Mouse (Mus musculus) intestine, embryonic 16.5 days (tissue): ENCODE results near the gene Dnmbp. TPM values are rescaled to one million over a fixed set of nuclear protein-coding genes. Genes with fewer than 3 reads are reported as not detected.

Experiments used
- ATAC-seq: fragments of 200-750 bp; cut with Nextera tagmentation; 2 replicates; pipeline ENCODE4 v1.8.0; 2017; ENCODE audit warnings: moderate TSS enrichment, moderate library complexity
- H3K27ac ChIP-seq: fragments of 300-500 bp; sonication (generic); 2 replicates; pipeline ENCODE4 v1.5.1; 2014; ENCODE audit warnings: mild to moderate bottlenecking, low read length
- H3K27me3 ChIP-seq: fragments of 300-500 bp; sonication (generic); replicated peaks from 2 replicates; pipeline ENCODE4 v1.6.1; 2014; ENCODE audit warnings: low read length, control low read depth, mixed read lengths; ENCODE audit not compliant: control insufficient read depth, insufficient read depth
- H3K36me3 ChIP-seq: fragments of 300-500 bp; sonication (generic); 2 replicates; pipeline ENCODE4 v1.6.1; 2014; ENCODE audit warnings: low read length, control low read depth; ENCODE audit not compliant: control insufficient read depth, insufficient read depth
- H3K4me1 ChIP-seq: fragments of 300-500 bp; sonication (generic); 2 replicates; pipeline ENCODE4 v1.6.1; 2014; ENCODE audit warnings: low read length, control low read depth, mixed read lengths; ENCODE audit not compliant: control insufficient read depth, insufficient read depth
- H3K4me2 ChIP-seq: fragments of 300-500 bp; sonication (generic); 2 replicates; pipeline ENCODE4 v1.6.1; 2014; ENCODE audit warnings: low read depth, low read length, control low read depth
- H3K4me3 ChIP-seq: fragments of 300-500 bp; sonication (generic); 2 replicates; pipeline ENCODE4 v1.5.1; 2014; ENCODE audit warnings: mild to moderate bottlenecking, low read length
- H3K9ac ChIP-seq: fragments of 300-500 bp; sonication (generic); 2 replicates; pipeline ENCODE4 v1.6.1; 2014; ENCODE audit warnings: low read depth, low read length
- H3K9me3 ChIP-seq: fragments of 300-500 bp; sonication (generic); 2 replicates; pipeline ENCODE4 v1.6.1; 2016; ENCODE audit warnings: low read length, control low read depth; ENCODE audit not compliant: control insufficient read depth
- WGBS: fragments of 180-500 bp; shearing (Covaris S2); extraction: QIAGEN DNeasy Blood & Tissue Kit; methylation state at CpG from one replicate; pipeline ENCODE4 v1.1.7; 2014; 5-methylcytosine and 5-hydroxymethylcytosine counted together
- polyA plus RNA-seq: library from polyadenylated mRNA; unstranded; fragments of >200 nt; fragmentation: Nextera tagmentation; extraction: Ambion mirVana; gene quantifications from 2 replicates; pipeline ENCODE4 v1.2.1, GENCODE M21; 2015

Dnmbp gene
- polyA plus RNA-seq, 1 experiment from 2014 or later = 34.3 TPM

GRCm38 (mm10) chr19:43890487-43890886 lies 49.5 kb downstream of the Dnmbp start:
- Histone ChIP-seq H3K9me3 (no peaks in the 10 kb centered on the region), H3K36me3 (no peaks in the 10 kb centered on the region), H3K27me3 (no peaks in the 10 kb centered on the region), H3K9ac (peak overlapping the region; percentile 67), H3K27ac (peak overlapping the region; percentile 97), H3K4me1 (peaks cover 15% of the 10 kb centered on the region), H3K4me2 (peak overlapping the region; percentile 51), H3K4me3 (peak overlapping the region; percentile 57)
- peak; percentile 89 for ATAC-seq
- 42% methylated on average over 5 of the region's 5 CpGs for WGBS

- H3K4me1 ChIP-seq = peaks cover 34% of the 10 kb centered on the region
- no peaks in the 10 kb centered on the region for H3K36me3 ChIP-seq
- H3K4me2 ChIP-seq = peak overlapping the region; percentile 44
- H3K27me3 ChIP-seq = no peaks in the 10 kb centered on the region
- peak; percentile 36 for ATAC-seq
- H3K9me3 ChIP-seq = no peaks in the 10 kb centered on the region
- H3K27ac ChIP-seq = peak overlapping the region; percentile 75
- H3K4me3 ChIP-seq = peak overlapping the region; percentile 57
- H3K9ac ChIP-seq = peak overlapping the region; percentile 67; the same call in 1 of the 2 replicates
- WGBS = 42% methylated on average over 2 of the region's 2 CpGs
These were observed 52.3 kb downstream of the Dnmbp start for GRCm38 (mm10) chr19:43887725-43888124.

GRCm38 (mm10) chr19:43887242-43887641 lies 52.7 kb downstream of the Dnmbp start:
- Histone ChIP-seq H3K9ac (peak overlapping the region; percentile 67; the same call in 1 of the 2 replicates), H3K4me1 (peaks cover 35% of the 10 kb centered on the region), H3K36me3 (no peaks in the 10 kb centered on the region), H3K9me3 (no peaks in the 10 kb centered on the region), H3K4me3 (peak overlapping the region; percentile 57), H3K4me2 (peak overlapping the region; percentile 44), H3K27me3 (no peaks in the 10 kb centered on the region), H3K27ac (peak overlapping the region; percentile 75)
- 71% methylated on average over 5 of the region's 5 CpGs for WGBS
- no peak for ATAC-seq

- no peaks in the 10 kb centered on the region for H3K36me3 ChIP-seq
- H3K4me2 ChIP-seq = peak overlapping the region; percentile 44
- H3K9ac ChIP-seq = peak overlapping the region; percentile 60
- peaks cover 35% of the 10 kb centered on the region for H3K4me1 ChIP-seq
- H3K9me3 ChIP-seq = no peaks in the 10 kb centered on the region
- 39% methylated on average over 12 of the region's 12 CpGs for WGBS
- H3K27ac ChIP-seq = peak overlapping the region; percentile 75
- H3K4me3 ChIP-seq = peak overlapping the region; percentile 57
- no peak for ATAC-seq
- no peaks in the 10 kb centered on the region for H3K27me3 ChIP-seq
These were observed 53.5 kb downstream of the Dnmbp start for GRCm38 (mm10) chr19:43886371-43887099.

- peak overlapping the region; percentile 18 for H3K4me3 ChIP-seq
- H3K4me1 ChIP-seq = peaks cover 46% of the 10 kb centered on the region
- ATAC-seq = peak; percentile 40
These were observed 55.1 kb downstream of the Dnmbp start for GRCm38 (mm10) chr19:43884668-43885498.

GRCm38 (mm10) chr19:43882895-43883573 lies 57.0 kb downstream of the Dnmbp start:
- Histone ChIP-seq H3K9ac (peak overlapping the region; percentile 34; the same call in 1 of the 2 replicates), H3K27ac (peak overlapping the region; percentile 68), H3K36me3 (no peaks in the 10 kb centered on the region), H3K4me3 (no peak overlapping the region), H3K27me3 (no peaks in the 10 kb centered on the region), H3K9me3 (no peaks in the 10 kb centered on the region), H3K4me2 (peak overlapping the region; percentile 37), H3K4me1 (peaks cover 53% of the 10 kb centered on the region)
- ATAC-seq = 0 out of 2 replicates have a peak, but pooled peaks have one; percentile 5
- 15% methylated on average over 18 of the region's 18 CpGs for WGBS

More at GRCm38 (mm10) chr19:43884668-43885498, 55.1 kb downstream of the Dnmbp start:
- WGBS = 44% methylated on average over 13 of the region's 13 CpGs
- Histone ChIP-seq H3K36me3 (no peaks in the 10 kb centered on the region), H3K9me3 (no peaks in the 10 kb centered on the region), H3K9ac (0 out of 2 replicates have a peak overlapping the region, but pooled peaks have one; percentile 46), H3K4me2 (peak overlapping the region; percentile 44), H3K27me3 (no peaks in the 10 kb centered on the region), H3K27ac (peak overlapping the region; percentile 76)

GRCm38 (mm10) chr19:43881615-43882014 lies 58.4 kb downstream of the Dnmbp start:
- Histone ChIP-seq H3K9ac (no peak overlapping the region), H3K36me3 (no peaks in the 10 kb centered on the region), H3K9me3 (no peaks in the 10 kb centered on the region), H3K4me1 (peaks cover 64% of the 10 kb centered on the region), H3K27ac (no peak overlapping the region), H3K27me3 (no peaks in the 10 kb centered on the region), H3K4me3 (no peak overlapping the region), H3K4me2 (no peak overlapping the region)
- no peak for ATAC-seq
- WGBS = 79% methylated on average over 7 of the region's 7 CpGs

- no peak overlapping the region for H3K9ac ChIP-seq
- WGBS = 25% methylated on average over 3 of the region's 3 CpGs
- no peak for ATAC-seq
- no peak overlapping the region for H3K4me3 ChIP-seq
- H3K9me3 ChIP-seq = no peaks in the 10 kb centered on the region
- H3K27me3 ChIP-seq = no peaks in the 10 kb centered on the region
- H3K4me1 ChIP-seq = peaks cover 70% of the 10 kb centered on the region
- peak overlapping the region; percentile 21; the same call in 1 of the 2 replicates for H3K27ac ChIP-seq
- peak overlapping the region; percentile 63 for H3K4me2 ChIP-seq
- no peaks in the 10 kb centered on the region for H3K36me3 ChIP-seq
These were observed 59.6 kb downstream of the Dnmbp start for GRCm38 (mm10) chr19:43880420-43880819.
